Mouse (Mus musculus): ENCODE results near the gene Myod1. TPM values are rescaled to one million over a fixed set of nuclear protein-coding genes. Genes with fewer than 3 reads are reported as not detected.
A peak's percentile ranks its signal among the peaks of the same experiment; 100 is the strongest.

Gene Myod1
- total RNA-seq, 2 experiments from 2014 or later: not detected

- no peak for ATAC-seq (replicated peaks; ENCODE audit: poor library complexity, severe bottlenecking)
Observed at GRCm38 (mm10) chr7:46413959-46414725, 37.9 kb downstream of the Myod1 start.

- ATAC-seq (replicated peaks; ENCODE audit: poor library complexity, severe bottlenecking): no peak
Observed at GRCm38 (mm10) chr7:46415818-46416425, 39.6 kb downstream of the Myod1 start.

GRCm38 (mm10) chr7:46417467-46417866, 41.2 kb downstream of the Myod1 start:
- no peak for ATAC-seq (replicated peaks; ENCODE audit: poor library complexity, severe bottlenecking)

- ATAC-seq (replicated peaks; ENCODE audit: poor library complexity, severe bottlenecking): no peak
Observed at GRCm38 (mm10) chr7:46418102-46418622, 41.9 kb downstream of the Myod1 start.

GRCm38 (mm10) chr7:46421535-46421934, 45.3 kb downstream of the Myod1 start:
- ATAC-seq (replicated peaks; ENCODE audit: poor library complexity, severe bottlenecking): no peak

GRCm38 (mm10) chr7:46422052-46422763, 45.9 kb downstream of the Myod1 start:
- ATAC-seq (replicated peaks; ENCODE audit: poor library complexity, severe bottlenecking): no peak

- ATAC-seq (replicated peaks; ENCODE audit: poor library complexity, severe bottlenecking): peak; percentile 73
Observed at GRCm38 (mm10) chr7:46422764-46423412, 46.6 kb downstream of the Myod1 start.

- no peak for ATAC-seq (replicated peaks; ENCODE audit: poor library complexity, severe bottlenecking)
Observed at GRCm38 (mm10) chr7:46423951-46424350, 47.7 kb downstream of the Myod1 start.

GRCm38 (mm10) chr7:46425012-46425411, 48.7 kb downstream of the Myod1 start:
- ATAC-seq (replicated peaks; ENCODE audit: poor library complexity, severe bottlenecking): no peak

Other genes starting within 250 kb of the Myod1 start
- not detected in 2 replicates for gene Abcc8, start 196.4 kb upstream of the Myod1 start, total RNA-seq (2014; fragmentation: Nextera tagmentation)
- not detected in 2 replicates for gene Abcc8, start 196.4 kb upstream of the Myod1 start, total RNA-seq (2017)
- gene Ush1c, start 138.0 kb upstream of the Myod1 start, total RNA-seq (2014; fragmentation: Nextera tagmentation): not detected in 2 replicates
- not detected in 2 replicates for gene Ush1c, start 138.0 kb upstream of the Myod1 start, total RNA-seq (2017)
- not detected in 2 replicates for gene Otog, start 135.5 kb upstream of the Myod1 start, total RNA-seq (2014; fragmentation: Nextera tagmentation)
- not detected in 2 replicates for gene Otog, start 135.5 kb upstream of the Myod1 start, total RNA-seq (2017)
- gene Kcnc1, start 20.0 kb downstream of the Myod1 start, total RNA-seq (2014; fragmentation: Nextera tagmentation): 2.9 TPM in 1 of 2 replicates, not detected in the other
- gene Kcnc1, start 20.0 kb downstream of the Myod1 start, total RNA-seq (2017): 0.09 TPM in 1 of 2 replicates, not detected in the other